Mouse (Mus musculus) megakaryocyte-erythroid progenitor cell, adult 5-6 weeks (primary cell): ENCODE results near the gene Gzmb. TPM values are rescaled to one million over a fixed set of nuclear protein-coding genes. Genes with fewer than 3 reads are reported as not detected.
"Not testable (repeated sequence)": the region's sequence is repeated elsewhere in the genome, so short reads cannot be mapped to it uniquely, and the experiment has no call there.

Experiments used
- ATAC-seq: replicated peaks from 2 replicates; pipeline ENCODE4 v1.8.0; 2016; ENCODE audit warnings: mild to moderate bottlenecking, inconsistent platforms; ENCODE audit not compliant: severe bottlenecking, poor library complexity, low FRiP score, low TSS enrichment
- total RNA-seq, 2 experiments: library from RNA; stranded (forward) in 1 of 2; stranded (reverse) in 1 of 2; fragments of 200-1000, 215-1000 nt in 1 of 2; fragments of >200 nt in 1 of 2; fragmentation: Nextera tagmentation in 1 of 2; gene quantifications; 2 replicates each; pipeline ENCODE4 v1.2.3; 2014 to 2017

Gene Gzmb
- total RNA-seq (2014; fragmentation: Nextera tagmentation) (1.1 TPM in 1 of 2 replicates, not detected in the other), total RNA-seq (2017) (0.33 and 1.8 TPM in 2 replicates)

GRCm38 (mm10) chr14:56262153-56262552 lies at the start of gene Gzmb:
TSS of gene Gzmb (minus strand) at chr14:56262260.
- ATAC-seq = 0 out of 2 replicates have a peak, but pooled peaks have one; percentile 30

DNA sequence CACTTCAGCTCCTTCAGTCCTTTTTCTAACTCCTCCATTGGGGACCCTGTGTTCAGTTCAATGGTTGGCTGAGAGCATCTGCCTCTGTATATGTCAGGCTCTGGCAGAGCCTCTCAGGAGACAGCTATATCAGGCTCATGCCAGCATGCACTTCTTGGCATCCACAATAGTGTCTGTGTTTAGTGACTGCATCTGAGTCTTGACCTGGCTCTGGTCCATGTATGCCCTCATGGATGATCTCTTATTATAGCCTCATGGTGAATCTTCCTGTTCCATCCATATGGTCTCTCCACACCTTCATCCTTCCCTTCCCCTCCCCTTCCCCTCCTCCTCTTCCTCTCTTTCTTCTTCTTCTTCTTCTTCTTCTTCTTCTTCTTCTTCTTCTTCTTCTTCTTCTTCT lies 49.7 kb upstream of the Gzmb start:
- ATAC-seq = not testable (repeated sequence)

DNA sequence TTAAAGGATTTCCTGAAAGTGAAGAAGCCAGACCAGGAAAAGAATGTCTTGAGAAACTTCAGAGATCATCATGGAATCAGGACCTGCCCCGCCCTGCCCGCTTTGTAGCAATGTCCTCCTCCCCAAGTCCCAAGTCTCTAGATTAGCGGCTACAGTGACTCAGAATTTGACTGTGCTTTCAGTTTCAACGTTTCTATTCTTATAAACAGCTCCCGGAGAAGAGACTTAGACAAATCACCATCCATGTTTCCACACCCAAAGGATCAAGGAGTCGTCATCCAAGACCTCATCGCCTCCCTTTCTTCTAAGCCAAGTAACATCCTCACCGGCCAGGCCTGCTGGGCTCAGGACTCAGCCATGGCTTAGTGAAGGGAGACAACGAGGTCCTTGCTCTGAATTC lies 48.2 kb upstream of the Gzmb start:
- no peak for ATAC-seq

- ATAC-seq = peak; percentile 77
Observed at GRCm38 (mm10) chr14:56304149-56304548, 42.1 kb upstream of the Gzmb start.

- ATAC-seq = no peak; the same call in 1 of the 2 replicates
Observed at GRCm38 (mm10) chr14:56303506-56304025, 41.5 kb upstream of the Gzmb start.

DNA sequence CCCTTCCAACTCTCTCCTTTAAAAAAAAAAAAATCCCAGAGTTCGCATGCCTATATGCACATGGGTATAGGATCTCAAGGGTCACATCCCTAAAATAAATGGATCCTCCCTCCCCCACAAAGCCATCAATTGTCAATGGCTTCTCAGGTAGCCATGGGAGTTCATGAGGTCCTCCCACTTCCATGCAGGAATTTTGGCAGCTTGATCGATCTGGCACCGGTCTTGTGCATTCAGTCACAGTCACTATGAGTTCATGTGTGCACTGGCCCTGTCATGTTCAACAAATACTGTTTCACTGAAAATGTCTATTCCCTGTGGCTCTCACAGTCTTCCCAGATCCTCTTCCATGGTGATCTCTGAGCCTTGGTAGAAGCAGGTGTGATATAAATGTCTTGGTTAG lies 40.0 kb upstream of the Gzmb start:
- no peak for ATAC-seq

GRCm38 (mm10) chr14:56296786-56297185 lies 34.7 kb upstream of the Gzmb start:
- no peak for ATAC-seq

DNA sequence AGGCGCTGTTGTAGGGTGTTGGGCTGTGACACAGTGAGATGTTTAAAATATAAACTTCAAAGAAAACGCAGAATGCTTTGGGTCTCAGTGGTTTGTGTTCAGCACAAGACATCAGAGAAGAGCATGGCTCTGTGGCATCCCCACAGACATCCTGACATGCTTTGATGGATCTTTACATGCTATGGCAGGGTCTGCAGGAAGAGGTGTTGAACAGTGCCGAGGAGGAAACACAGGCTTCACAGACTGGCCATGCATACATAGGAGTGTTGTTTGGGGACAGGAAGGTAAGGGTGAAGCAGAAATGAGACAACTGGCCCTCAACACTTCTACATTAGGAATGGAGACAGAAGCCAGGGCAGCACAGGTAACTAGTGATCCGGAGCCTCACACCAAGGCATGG lies 34.0 kb upstream of the Gzmb start:
- no peak for ATAC-seq

- no peak for ATAC-seq
Observed at GRCm38 (mm10) chr14:56293146-56293545, 31.1 kb upstream of the Gzmb start.

DNA sequence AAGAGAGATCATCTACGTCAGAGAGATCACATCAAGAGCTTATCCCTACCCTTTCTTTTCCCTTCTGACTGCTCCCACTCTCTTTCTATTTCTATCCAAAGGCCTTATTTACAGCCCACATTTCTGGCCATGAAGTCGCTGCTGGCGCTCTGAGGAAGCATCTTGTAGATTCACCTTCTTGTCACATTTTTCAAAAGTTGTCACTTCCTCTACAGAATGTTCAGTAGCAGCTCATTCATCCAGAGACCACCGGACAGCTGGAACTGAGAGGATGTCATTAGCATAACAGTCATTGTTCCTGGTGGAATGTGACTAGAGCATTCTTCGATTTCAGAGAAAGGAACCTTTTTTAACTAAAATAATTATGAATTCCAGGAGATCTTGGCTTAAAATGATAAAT lies 26.6 kb upstream of the Gzmb start:
- ATAC-seq = no peak

GRCm38 (mm10) chr14:56287806-56288205 lies 25.7 kb upstream of the Gzmb start:
- ATAC-seq = no peak

GRCm38 (mm10) chr14:56284356-56285325 lies 22.6 kb upstream of the Gzmb start:
- ATAC-seq = no peak

DNA sequence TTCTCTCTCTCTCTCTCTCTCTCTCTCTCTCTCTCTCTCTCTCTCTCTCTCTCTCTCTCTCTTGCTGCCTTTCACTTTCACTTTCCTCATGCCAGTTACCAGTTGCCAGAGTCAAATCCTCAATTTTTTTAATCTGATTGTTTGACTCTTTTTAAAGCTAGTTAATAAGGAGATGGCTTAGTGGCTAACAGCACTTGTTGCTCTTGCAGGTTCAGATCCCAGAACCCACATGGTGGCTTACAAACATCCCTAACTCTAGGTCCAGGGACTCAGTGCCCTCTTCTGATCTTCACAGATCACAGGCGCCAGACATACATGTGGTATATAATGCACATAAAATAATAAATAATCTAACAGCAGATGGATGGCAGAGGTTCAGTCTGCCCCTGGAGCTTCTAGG lies 21.8 kb upstream of the Gzmb start:
- ATAC-seq = no peak

- ATAC-seq = no peak
Observed at GRCm38 (mm10) chr14:56281090-56281489, 19.0 kb upstream of the Gzmb start.

DNA sequence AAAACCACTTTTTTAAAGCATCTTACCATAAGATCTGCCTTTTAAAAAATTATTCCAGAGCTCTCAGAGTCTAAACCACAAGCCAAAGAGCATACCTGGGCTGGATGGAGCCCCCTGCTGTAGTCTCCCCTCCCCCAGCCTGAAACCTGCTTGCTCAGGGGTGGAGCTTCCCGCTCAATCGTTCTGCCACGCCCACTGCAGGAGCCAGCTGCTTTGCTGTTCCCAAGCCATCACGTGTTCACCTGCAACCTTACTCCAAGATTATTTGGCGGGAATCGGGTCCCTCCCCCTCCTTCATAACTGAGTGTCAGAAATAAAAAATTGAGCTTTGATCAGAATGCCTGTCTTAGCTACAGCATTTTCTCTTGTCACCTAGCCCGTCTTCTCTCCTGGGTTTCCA lies 16.6 kb upstream of the Gzmb start:
- ATAC-seq = not testable (repeated sequence)

- ATAC-seq = not testable (repeated sequence)
Observed at GRCm38 (mm10) chr14:56276096-56276495, 14.0 kb upstream of the Gzmb start.

- no peak for ATAC-seq
Observed at GRCm38 (mm10) chr14:56266109-56266508, 4.0 kb upstream of the Gzmb start.

DNA sequence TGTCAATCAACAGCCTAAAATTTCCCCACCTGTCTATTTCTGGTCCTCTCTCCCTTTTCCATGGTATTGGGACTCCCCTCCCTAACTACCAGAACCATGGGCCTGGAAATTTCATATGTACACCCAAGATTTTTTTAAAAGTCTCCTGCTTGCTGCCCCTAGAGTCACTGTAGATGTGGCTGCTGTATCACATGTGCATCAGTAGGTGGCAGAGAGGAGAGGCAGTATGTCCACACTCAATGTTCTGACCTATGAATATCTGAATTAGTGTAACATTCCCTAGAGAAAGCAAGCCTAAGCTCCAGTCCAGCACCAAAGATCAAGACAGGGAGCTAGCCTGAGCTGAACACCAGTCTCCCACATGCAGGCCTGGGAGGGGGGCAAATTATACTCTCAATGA lies 21.7 kb downstream of the Gzmb start:
- ATAC-seq = peak; percentile 55; the same call in 1 of the 2 replicates

- no peak for ATAC-seq
Observed at GRCm38 (mm10) chr14:56234556-56234955, 27.5 kb downstream of the Gzmb start, which contains the start of gene Gzmc. TSS of gene Gzmc (minus strand) at chr14:56234656.

DNA sequence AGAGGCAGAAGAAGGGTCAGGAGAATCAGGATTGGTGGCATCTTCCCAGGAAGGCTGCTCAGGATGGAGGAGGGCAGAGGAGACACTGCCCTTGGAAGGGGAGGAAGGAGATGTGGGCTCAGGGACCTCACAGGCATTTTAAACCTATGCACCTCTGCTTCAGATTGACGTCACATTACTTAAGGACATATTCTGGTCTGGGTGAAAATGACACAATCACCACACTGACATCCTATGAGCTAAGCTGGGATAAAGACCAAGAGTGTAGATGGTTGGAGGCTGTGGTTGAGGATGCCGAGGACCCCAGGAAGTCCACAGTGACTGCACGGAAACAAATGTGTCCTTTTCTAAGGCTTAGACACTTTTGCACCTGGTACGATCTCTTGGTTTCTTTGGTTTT lies 50.7 kb downstream of the Gzmb start, which contains the start of gene Gzmf:
TSS of gene Gzmf (minus strand) at position 101 of the 400 bp plus-strand sequence.
- no peak for ATAC-seq
